Mouse (Mus musculus) cerebellum, adult 2 months (tissue): ENCODE measurements around the gene Olfr981.

Source experiments
- CTCF ChIP-seq: fragments of 200-500 bp; IDR thresholded peaks from 2 replicates; pipeline ENCODE4 v1.5.1; 2011; ENCODE audit warnings: low read depth, mild to moderate bottlenecking, control low read depth, low read length, moderate library complexity, borderline replicate concordance; ENCODE audit not compliant: insufficient read depth
- POLR2A ChIP-seq: fragments of 200-500 bp; IDR thresholded peaks from 2 replicates; pipeline ENCODE4 v1.6.1; 2011; ENCODE audit warnings: low read length, control low read depth, borderline replicate concordance; ENCODE audit not compliant: insufficient read depth

- TF ChIP-seq CTCF (no peak), POLR2A (no peak)
These were observed 29.5 kb upstream of the Olfr981 start, which contains the start of gene Olfr978 for GRCm38 (mm10) chr9:39991813-39992212.
